In genomic region chr7:119037581-119037980, GRCm38 (mm10) we compare ENCODE assay signal across 28 mouse cellular contexts. TPM values are rescaled to one million over a fixed set of nuclear protein-coding genes. Genes with fewer than 3 reads are reported as not detected.
"Had no signal": no experiment of that assay in that cellular context is flagged by ENCODE, and none has a peak within 500 bp of the region (broad histone marks: within the 10 kb centered on the region; RNA-seq: fewer than 3 reads in every experiment).

No protein-coding gene starts in this region.

- H3K9ac ChIP-seq: limb, embryonic 12.5 days; limb, embryonic 13.5 days; limb, embryonic 15.5 days; liver, embryonic 12.5 days; liver, embryonic 13.5 days; liver, embryonic 14.5 days; liver, embryonic 15.5 days; liver, postnatal 0 days; lung, embryonic 14.5 days; lung, embryonic 15.5 days; midbrain, embryonic 12.5 days; midbrain, embryonic 13.5 days; midbrain, embryonic 15.5 days had no signal

- DNase-seq: left cerebral cortex, postnatal 4 days; liver; liver, embryonic 13.5 days; liver, postnatal 0 days; lung, adult 18-20 months; lung, adult 2 months; lung, embryonic 14.5 days; lung, postnatal 10 days; lung, postnatal 14 days; lung, postnatal 36 days; lung, postnatal 4 days; midbrain, embryonic 14.5 days had no signal

- H3K4me1 ChIP-seq: limb, embryonic 10.5 days; limb, embryonic 12.5 days; limb, embryonic 13.5 days; limb, embryonic 15.5 days; liver, embryonic 12.5 days; liver, embryonic 13.5 days; liver, embryonic 15.5 days; lung, embryonic 15.5 days; megakaryocyte, embryonic 14.5 days; midbrain, embryonic 12.5 days had no signal

- H3K27ac ChIP-seq: limb, embryonic 10.5 days; limb, embryonic 12.5 days; limb, embryonic 13.5 days; limb, embryonic 15.5 days; liver, embryonic 12.5 days; liver, embryonic 13.5 days; liver, embryonic 14.5 days; liver, embryonic 15.5 days; lung, embryonic 15.5 days; macrophage; midbrain, embryonic 10.5 days; midbrain, embryonic 12.5 days; midbrain, embryonic 13.5 days; midbrain, embryonic 15.5 days had no signal

- H3K36me3 ChIP-seq: limb, embryonic 10.5 days; limb, embryonic 12.5 days; limb, embryonic 13.5 days; limb, embryonic 15.5 days; liver, embryonic 12.5 days; liver, embryonic 13.5 days; liver, embryonic 15.5 days; lung, embryonic 15.5 days; midbrain, embryonic 10.5 days; midbrain, embryonic 12.5 days; midbrain, embryonic 13.5 days; midbrain, embryonic 15.5 days had no signal

- H3K4me3 ChIP-seq: limb, embryonic 10.5 days; limb, embryonic 12.5 days; limb, embryonic 13.5 days; limb, embryonic 15.5 days; liver, embryonic 12.5 days; liver, embryonic 13.5 days; liver, embryonic 15.5 days; lung, embryonic 15.5 days; megakaryocyte, embryonic 14.5 days; midbrain, embryonic 10.5 days; midbrain, embryonic 12.5 days; midbrain, embryonic 13.5 days; midbrain, embryonic 15.5 days; myocyte had no signal

- H3K27me3 ChIP-seq: limb, embryonic 12.5 days; limb, embryonic 13.5 days; limb, embryonic 15.5 days; liver, embryonic 12.5 days; liver, embryonic 13.5 days; liver, embryonic 15.5 days; lung, embryonic 15.5 days; megakaryocyte, embryonic 14.5 days; midbrain, embryonic 12.5 days; midbrain, embryonic 13.5 days; midbrain, embryonic 15.5 days had no signal

RNA-seq across cellular contexts. Expression of gene Gprc5b, which starts 42.6 kb away (rescaled TPM):
- total RNA-seq: monocyte, adult 5-6 weeks had no signal
